Mouse (Mus musculus) neural tube, embryonic 11.5 days (tissue): ENCODE measurements at regions not wholly inside any gene's neighbourhood (a gene's known extent, or its start where the extent isn't known, plus 50 kb on each side); places are given as distances from the start of the nearest gene placed in this dataset.

Source experiments
- ATAC-seq: fragments of 200-750 bp; cut with Nextera tagmentation; 2 replicates; pipeline ENCODE4 v1.8.0; 2017; ENCODE audit warnings: moderate number of reproducible peaks, mild to moderate bottlenecking, moderate TSS enrichment, moderate library complexity; ENCODE audit not compliant: insufficient read depth, low FRiP score, low TSS enrichment
- DNase-seq: peaks from one replicate; pipeline ENCODE4 v3.0.0-alpha.2; 2015; ENCODE audit warnings: low spot score
- H3K27ac ChIP-seq: fragments of 300-500 bp; sonication (generic); 2 replicates; pipeline ENCODE4 v1.5.1; 2014; ENCODE audit warnings: low read depth, mild to moderate bottlenecking, low read length
- H3K27me3 ChIP-seq: fragments of 300-500 bp; sonication (generic); 2 replicates; pipeline ENCODE4 v1.6.1; 2014; ENCODE audit warnings: mild to moderate bottlenecking, low read length, mixed read lengths; ENCODE audit not compliant: control insufficient read depth, insufficient read depth
- H3K36me3 ChIP-seq: fragments of 300-500 bp; sonication (generic); 2 replicates; pipeline ENCODE4 v1.6.1; 2014; ENCODE audit warnings: mild to moderate bottlenecking, low read length, moderate library complexity, mixed read lengths; ENCODE audit not compliant: control insufficient read depth, insufficient read depth
- H3K4me1 ChIP-seq: fragments of 300-500 bp; sonication (generic); 2 replicates; pipeline ENCODE4 v1.6.1; 2014; ENCODE audit warnings: low read length, mixed read lengths; ENCODE audit not compliant: control insufficient read depth, insufficient read depth
- H3K4me2 ChIP-seq: fragments of 300-500 bp; sonication (generic); 2 replicates; pipeline ENCODE4 v1.6.1; 2014; ENCODE audit warnings: low read depth, mild to moderate bottlenecking, moderate library complexity
- H3K4me3 ChIP-seq: fragments of 300-500 bp; sonication (generic); 2 replicates; pipeline ENCODE4 v1.5.1; 2014; ENCODE audit warnings: low read depth, low read length
- H3K9ac ChIP-seq: fragments of 300-500 bp; sonication (generic); 2 replicates; pipeline ENCODE4 v1.6.1; 2014; ENCODE audit warnings: mild to moderate bottlenecking, low read length
- H3K9me3 ChIP-seq: fragments of 300-500 bp; sonication (generic); 2 replicates; pipeline ENCODE4 v1.6.1; 2016; ENCODE audit warnings: low read length; ENCODE audit not compliant: control insufficient read depth
- WGBS: fragments of 180-500 bp; shearing (Covaris S2); extraction: QIAGEN DNeasy Blood & Tissue Kit; methylation state at CpG from one replicate; pipeline ENCODE4 v1.1.7; 2014; 5-methylcytosine and 5-hydroxymethylcytosine counted together

- no peak overlapping the region for H3K9ac ChIP-seq
- no peak overlapping the region; the same call in 1 of the 2 replicates for H3K27ac ChIP-seq
Observed at GRCm38 (mm10) chr12:109393795-109394194, 58.8 kb upstream of the Dlk1 start.

DNA sequence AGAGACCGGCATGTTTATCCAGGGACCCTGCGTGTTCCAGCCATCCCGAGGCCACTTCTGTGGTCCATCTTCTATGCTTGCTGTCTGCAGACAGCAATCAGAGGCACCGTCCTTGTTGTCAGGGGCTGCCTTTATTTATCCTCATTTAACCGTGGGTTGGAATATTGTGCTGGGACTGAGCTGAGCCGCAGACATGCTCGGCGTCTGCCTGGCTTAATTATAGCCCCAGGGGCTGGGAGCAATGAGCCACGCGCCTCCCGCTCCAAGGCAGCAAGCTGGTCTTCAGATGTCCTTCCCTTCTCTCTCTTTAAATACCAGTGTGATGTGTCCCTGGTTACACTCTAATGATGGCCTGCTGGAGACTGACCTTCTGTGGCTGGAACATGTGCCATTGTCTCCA lies 58.2 kb upstream of the Dlk1 start:
- Histone ChIP-seq H3K4me3 (no peak overlapping the region), H3K4me2 (no peak overlapping the region), H3K27ac (no peak overlapping the region), H3K4me1 (peaks cover 8% of the 10 kb centered on the region; the same call in 1 of the 2 replicates), H3K27me3 (no peaks in the 10 kb centered on the region), H3K9ac (no peak overlapping the region), H3K36me3 (no peaks in the 10 kb centered on the region), H3K9me3 (no peaks in the 10 kb centered on the region)
- WGBS: 51% methylated on average over 11 of the region's 11 CpGs
- DNase-seq: no peak
- no peak for ATAC-seq

More at GRCm38 (mm10) chr12:109393795-109394194, 58.8 kb upstream of the Dlk1 start:
- no peaks in the 10 kb centered on the region for H3K27me3 ChIP-seq
- H3K36me3 ChIP-seq: no peaks in the 10 kb centered on the region
- ATAC-seq: peak; percentile 73; the same call in 1 of the 2 replicates
- peaks cover 3% of the 10 kb centered on the region; the same call in 1 of the 2 replicates for H3K4me1 ChIP-seq
- H3K4me3 ChIP-seq: no peak overlapping the region
- peak; percentile 90 for DNase-seq
- H3K4me2 ChIP-seq: 0 out of 2 replicates have a peak overlapping the region, but pooled peaks have one; percentile 17
- H3K9me3 ChIP-seq: no peaks in the 10 kb centered on the region
- WGBS: 4% methylated on average over 15 of the region's 15 CpGs

GRCm38 (mm10) chr12:109396614-109397013 lies 56.0 kb upstream of the Dlk1 start:
- ATAC-seq (no peak), DNase-seq (no peak)
- Histone ChIP-seq H3K4me3 (no peak overlapping the region), H3K27me3 (no peaks in the 10 kb centered on the region), H3K9ac (no peak overlapping the region), H3K4me2 (no peak overlapping the region), H3K36me3 (no peaks in the 10 kb centered on the region), H3K27ac (no peak overlapping the region), H3K9me3 (no peaks in the 10 kb centered on the region), H3K4me1 (peaks cover 12% of the 10 kb centered on the region; the same call in 1 of the 2 replicates)
- 82% methylated on average over 6 of the region's 6 CpGs for WGBS

DNA sequence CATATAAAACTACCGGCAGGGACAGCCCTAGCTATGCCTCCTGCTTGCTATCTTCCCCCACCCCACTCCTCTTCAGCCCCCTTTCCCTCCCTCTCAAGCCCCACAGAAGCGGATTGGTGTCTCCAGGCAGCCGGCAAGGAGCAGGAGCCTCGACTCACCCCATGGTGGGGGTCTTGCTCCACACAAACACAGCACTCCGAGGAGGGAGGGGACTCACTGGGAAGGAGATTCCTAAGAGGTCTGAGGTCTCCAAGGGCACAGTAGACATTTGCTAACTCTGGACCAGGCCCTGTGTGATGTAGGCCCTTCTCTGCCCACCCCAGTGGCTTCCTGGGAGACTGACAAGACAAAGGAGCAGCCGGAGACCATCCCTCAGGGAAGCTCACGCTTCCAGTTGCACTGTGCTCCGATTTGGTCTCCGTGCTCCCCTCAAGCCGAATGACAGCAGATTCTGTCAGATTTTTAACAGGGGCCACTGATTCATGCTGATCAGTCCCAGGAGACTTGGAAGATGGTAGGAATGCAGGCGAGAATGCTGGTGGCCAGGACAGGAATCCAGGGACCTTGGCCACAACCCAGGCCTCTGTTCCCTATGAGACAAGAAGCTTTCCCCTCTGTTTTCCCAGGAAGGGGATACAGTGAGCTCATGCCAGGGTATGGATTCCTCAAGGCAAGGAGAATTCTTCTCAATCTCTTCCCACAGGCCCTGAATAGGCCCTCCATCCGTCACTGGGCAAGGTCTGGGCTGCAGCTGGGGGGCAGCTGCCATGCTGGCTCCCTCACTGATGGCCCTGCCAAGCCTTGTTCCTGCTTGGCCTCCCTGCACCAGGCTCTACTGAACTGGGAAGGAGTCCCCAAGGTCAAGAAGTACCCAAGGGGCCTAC lies 55.2 kb upstream of the Dlk1 start:
- no peak overlapping the region for H3K27ac ChIP-seq
- 57% methylated on average over 12 of the region's 12 CpGs for WGBS
- DNase-seq (no peak), ATAC-seq (no peak)
- H3K36me3 ChIP-seq: no peaks in the 10 kb centered on the region
- peaks cover 12% of the 10 kb centered on the region; the same call in 1 of the 2 replicates for H3K4me1 ChIP-seq
- H3K4me3 ChIP-seq: no peak overlapping the region
- H3K4me2 ChIP-seq: no peak overlapping the region
- H3K9ac ChIP-seq: no peak overlapping the region
- H3K27me3 ChIP-seq: no peaks in the 10 kb centered on the region
- no peaks in the 10 kb centered on the region for H3K9me3 ChIP-seq

DNA sequence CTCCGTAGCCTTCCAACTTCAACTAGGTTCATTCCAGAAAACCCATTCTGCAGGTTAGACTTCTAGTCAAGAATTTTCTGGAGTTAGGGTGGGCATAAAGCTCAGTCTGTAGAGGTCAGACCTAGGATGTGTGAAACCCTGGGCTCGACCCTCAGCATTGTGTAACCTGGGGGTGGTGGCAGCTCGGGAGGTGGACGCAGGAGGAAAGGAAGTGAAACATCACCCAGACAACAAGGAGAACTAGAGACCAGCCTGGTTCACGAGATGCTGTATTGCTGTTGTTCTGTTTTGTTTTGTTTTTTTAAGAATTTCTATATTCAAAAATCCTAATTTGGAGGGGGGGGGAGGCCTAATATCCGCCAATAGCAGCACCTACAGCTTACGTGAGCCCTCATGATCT lies 54.1 kb upstream of the Dlk1 start:
- Histone ChIP-seq H3K4me3 (no peak overlapping the region), H3K4me2 (no peak overlapping the region), H3K9me3 (no peaks in the 10 kb centered on the region), H3K4me1 (peaks cover 12% of the 10 kb centered on the region; the same call in 1 of the 2 replicates), H3K36me3 (no peaks in the 10 kb centered on the region), H3K9ac (no peak overlapping the region), H3K27ac (no peak overlapping the region), H3K27me3 (no peaks in the 10 kb centered on the region)
- ATAC-seq: no peak
- no peak for DNase-seq
- WGBS: 83% methylated on average over 7 of the region's 7 CpGs

- ATAC-seq (no peak), DNase-seq (no peak)
- Histone ChIP-seq H3K4me1 (peaks cover 13% of the 10 kb centered on the region), H3K4me2 (no peak overlapping the region), H3K27ac (no peak overlapping the region), H3K27me3 (no peaks in the 10 kb centered on the region), H3K36me3 (no peaks in the 10 kb centered on the region), H3K4me3 (no peak overlapping the region), H3K9ac (no peak overlapping the region; the same call in 1 of the 2 replicates), H3K9me3 (no peaks in the 10 kb centered on the region)
- WGBS: 28% methylated on average over 6 of the region's 6 CpGs
Observed at GRCm38 (mm10) chr12:109398951-109399350, 53.7 kb upstream of the Dlk1 start.

- ATAC-seq (no peak), DNase-seq (no peak)
- H3K4me1 ChIP-seq: peaks cover 13% of the 10 kb centered on the region
- H3K4me3 ChIP-seq: no peak overlapping the region
- H3K9ac ChIP-seq: 0 out of 2 replicates have a peak overlapping the region, but pooled peaks have one; percentile 7
- peak overlapping the region; percentile 12; the same call in 1 of the 2 replicates for H3K4me2 ChIP-seq
- no peaks in the 10 kb centered on the region for H3K27me3 ChIP-seq
- H3K36me3 ChIP-seq: no peaks in the 10 kb centered on the region
- H3K9me3 ChIP-seq: no peaks in the 10 kb centered on the region
- 26% methylated on average over 22 of the region's 22 CpGs for WGBS
- H3K27ac ChIP-seq: no peak overlapping the region
Observed at GRCm38 (mm10) chr12:109399591-109399990, 53.0 kb upstream of the Dlk1 start.

DNA sequence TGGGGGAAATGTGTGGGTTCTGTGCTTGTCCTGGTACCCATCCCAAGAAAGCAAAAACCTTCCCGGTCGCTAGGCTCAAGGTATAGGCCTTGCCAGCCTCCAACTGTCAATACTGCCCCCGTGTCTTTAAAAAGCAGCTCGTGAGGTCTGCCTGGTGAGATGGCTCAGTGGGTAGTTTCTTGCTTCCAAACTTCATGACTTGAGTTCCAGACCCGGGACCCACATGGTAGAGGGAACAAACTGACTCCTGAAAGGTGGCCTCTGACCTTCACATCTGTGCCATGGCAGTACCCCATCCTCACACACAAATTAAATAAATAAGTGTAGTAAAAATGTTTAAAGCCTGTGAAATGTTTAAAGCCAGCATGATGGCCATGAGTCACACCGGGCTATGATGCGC lies 52.6 kb upstream of the Dlk1 start:
- 76% methylated on average over 7 of the region's 7 CpGs for WGBS
- H3K4me1 ChIP-seq: peaks cover 13% of the 10 kb centered on the region
- H3K27ac ChIP-seq: no peak overlapping the region
- no peak for ATAC-seq
- no peak for DNase-seq
- H3K36me3 ChIP-seq: no peaks in the 10 kb centered on the region
- H3K4me3 ChIP-seq: no peak overlapping the region
- no peak overlapping the region for H3K9ac ChIP-seq
- H3K4me2 ChIP-seq: no peak overlapping the region
- H3K27me3 ChIP-seq: no peaks in the 10 kb centered on the region
- H3K9me3 ChIP-seq: no peaks in the 10 kb centered on the region
